Mouse (Mus musculus): ENCODE measurements around the gene Baiap2. TPM values are rescaled to one million over a fixed set of nuclear protein-coding genes. Genes with fewer than 3 reads are reported as not detected.

Baiap2 gene
- total and polyA plus RNA-seq, 3 experiments = 5.8 to 10.9 (median 10.3) TPM

- no peaks in the 10 kb centered on the region for H3K79me2 ChIP-seq (replicated peaks; ENCODE audit: control insufficient read depth, insufficient read depth, low read length)
- H3K27me3 ChIP-seq (ENCODE audit: control insufficient read depth, insufficient read depth, low read length) = no peaks in the 10 kb centered on the region
- 88% methylated on average over 13 of the region's 13 CpGs for WGBS
- H3K9ac ChIP-seq (ENCODE audit: low read depth, low read length) = no peak overlapping the region
- no peaks in the 10 kb centered on the region for H3K36me3 ChIP-seq (ENCODE audit: control insufficient read depth, insufficient read depth, low read length)
- no peak overlapping the region for H3K27ac ChIP-seq
- intact Hi-C loops (cut with DNase I) = loop anchor here (1.0 kb wide), 2 partner anchors 53 to 88 kb away; no protein-coding TSS in a partner anchor
- DNase-seq = no peak
- TF ChIP-seq CTCF (IDR thresholded peaks at IDR 0.05) (no peak; the same call in 1 of the 2 replicates), POLR2A (IDR thresholded peaks at IDR 0.05; ENCODE audit: insufficient read depth, low read depth, low read length) (no peak), EP300 (IDR thresholded peaks at IDR 0.05; ENCODE audit: insufficient read depth, low read depth, low read length) (no peak)
- peaks cover 3% of the 10 kb centered on the region for H3K4me1 ChIP-seq (ENCODE audit: control insufficient read depth, insufficient read depth, low read length)
- no peak overlapping the region for H3K4me3 ChIP-seq
Observed at GRCm38 (mm10) chr11:120012702-120013101, 70.1 kb downstream of the Baiap2 start.

GRCm38 (mm10) chr11:120013174-120013711 is 70.7 kb downstream of the Baiap2 start:
- Histone ChIP-seq H3K4me3 (peak overlapping the region; percentile 58), H3K36me3 (ENCODE audit: control insufficient read depth, insufficient read depth, low read length) (no peaks in the 10 kb centered on the region), H3K4me1 (ENCODE audit: control insufficient read depth, insufficient read depth, low read length) (peaks cover 3% of the 10 kb centered on the region), H3K27me3 (ENCODE audit: control insufficient read depth, insufficient read depth, low read length) (no peaks in the 10 kb centered on the region), H3K79me2 (replicated peaks; ENCODE audit: control insufficient read depth, insufficient read depth, low read length) (no peaks in the 10 kb centered on the region), H3K27ac (peak overlapping the region; percentile 60), H3K9ac (ENCODE audit: low read depth, low read length) (peak overlapping the region; percentile 61)
- intact Hi-C loops (cut with DNase I) = loop anchor here (1.0 kb wide), 2 partner anchors 52 to 87 kb away; no protein-coding TSS in a partner anchor
- WGBS = 6% methylated on average over 21 of the region's 21 CpGs
- DNase-seq = peak; percentile 85
- peak; percentile 69 for TF ChIP-seq CTCF (IDR thresholded peaks at IDR 0.05)
- TF ChIP-seq POLR2A (IDR thresholded peaks at IDR 0.05; ENCODE audit: insufficient read depth, low read depth, low read length) = no peak
- peak; percentile 60; the same call in 1 of the 2 replicates for TF ChIP-seq EP300 (IDR thresholded peaks at IDR 0.05; ENCODE audit: insufficient read depth, low read depth, low read length)

GRCm38 (mm10) chr11:120014758-120015157 is 72.2 kb downstream of the Baiap2 start:
- intact Hi-C loops (cut with DNase I) = no loop called here
- H3K79me2 ChIP-seq (replicated peaks; ENCODE audit: control insufficient read depth, insufficient read depth, low read length) = no peaks in the 10 kb centered on the region
- H3K4me3 ChIP-seq = no peak overlapping the region
- H3K9ac ChIP-seq (ENCODE audit: low read depth, low read length) = no peak overlapping the region
- H3K27me3 ChIP-seq (ENCODE audit: control insufficient read depth, insufficient read depth, low read length) = no peaks in the 10 kb centered on the region
- H3K36me3 ChIP-seq (ENCODE audit: control insufficient read depth, insufficient read depth, low read length) = no peaks in the 10 kb centered on the region
- peaks cover 3% of the 10 kb centered on the region for H3K4me1 ChIP-seq (ENCODE audit: control insufficient read depth, insufficient read depth, low read length)
- no peak for TF ChIP-seq EP300 (IDR thresholded peaks at IDR 0.05; ENCODE audit: insufficient read depth, low read depth, low read length)
- no peak for TF ChIP-seq POLR2A (IDR thresholded peaks at IDR 0.05; ENCODE audit: insufficient read depth, low read depth, low read length)
- TF ChIP-seq CTCF (IDR thresholded peaks at IDR 0.05) = 0 out of 2 replicates have a peak, but pooled peaks have one; percentile 5
- no peak for DNase-seq
- H3K27ac ChIP-seq = no peak overlapping the region
- WGBS = 96% methylated on average over 4 of the region's 4 CpGs

GRCm38 (mm10) chr11:120017011-120017410 is 74.4 kb downstream of the Baiap2 start:
- TF ChIP-seq EP300 (IDR thresholded peaks at IDR 0.05; ENCODE audit: insufficient read depth, low read depth, low read length) (no peak), CTCF (IDR thresholded peaks at IDR 0.05) (no peak), POLR2A (IDR thresholded peaks at IDR 0.05; ENCODE audit: insufficient read depth, low read depth, low read length) (no peak)
- Histone ChIP-seq H3K27ac (no peak overlapping the region), H3K36me3 (ENCODE audit: control insufficient read depth, insufficient read depth, low read length) (no peaks in the 10 kb centered on the region), H3K79me2 (replicated peaks; ENCODE audit: control insufficient read depth, insufficient read depth, low read length) (no peaks in the 10 kb centered on the region), H3K4me1 (ENCODE audit: control insufficient read depth, insufficient read depth, low read length) (peaks cover 3% of the 10 kb centered on the region), H3K27me3 (ENCODE audit: control insufficient read depth, insufficient read depth, low read length) (no peaks in the 10 kb centered on the region), H3K4me3 (no peak overlapping the region), H3K9ac (ENCODE audit: low read depth, low read length) (no peak overlapping the region)
- intact Hi-C loops (cut with DNase I) = no loop called here
- DNase-seq = no peak
- WGBS = 75% methylated on average over 8 of the region's 8 CpGs

- intact Hi-C loops (cut with DNase I) = no loop called here
- WGBS = 84% methylated on average over 23 of the region's 23 CpGs
- Histone ChIP-seq H3K36me3 (ENCODE audit: control insufficient read depth, insufficient read depth, low read length) (no peaks in the 10 kb centered on the region), H3K4me1 (ENCODE audit: control insufficient read depth, insufficient read depth, low read length) (no peaks in the 10 kb centered on the region), H3K27ac (no peak overlapping the region), H3K9ac (ENCODE audit: low read depth, low read length) (no peak overlapping the region), H3K4me3 (no peak overlapping the region), H3K27me3 (ENCODE audit: control insufficient read depth, insufficient read depth, low read length) (no peaks in the 10 kb centered on the region), H3K79me2 (replicated peaks; ENCODE audit: control insufficient read depth, insufficient read depth, low read length) (no peaks in the 10 kb centered on the region)
- no peak for TF ChIP-seq CTCF (IDR thresholded peaks at IDR 0.05)
- TF ChIP-seq EP300 (IDR thresholded peaks at IDR 0.05; ENCODE audit: insufficient read depth, low read depth, low read length) = no peak
- TF ChIP-seq POLR2A (IDR thresholded peaks at IDR 0.05; ENCODE audit: insufficient read depth, low read depth, low read length) = no peak
- no peak for DNase-seq
Observed at GRCm38 (mm10) chr11:120019542-120020440, 77.2 kb downstream of the Baiap2 start.

GRCm38 (mm10) chr11:120021367-120021766 is 78.8 kb downstream of the Baiap2 start:
- DNase-seq = no peak
- 87% methylated on average over 16 of the region's 16 CpGs for WGBS
- Histone ChIP-seq H3K79me2 (replicated peaks; ENCODE audit: control insufficient read depth, insufficient read depth, low read length) (no peaks in the 10 kb centered on the region), H3K4me3 (no peak overlapping the region), H3K27me3 (ENCODE audit: control insufficient read depth, insufficient read depth, low read length) (no peaks in the 10 kb centered on the region), H3K36me3 (ENCODE audit: control insufficient read depth, insufficient read depth, low read length) (no peaks in the 10 kb centered on the region), H3K9ac (ENCODE audit: low read depth, low read length) (no peak overlapping the region), H3K27ac (no peak overlapping the region), H3K4me1 (ENCODE audit: control insufficient read depth, insufficient read depth, low read length) (no peaks in the 10 kb centered on the region)
- intact Hi-C loops (cut with DNase I) = no loop called here
- TF ChIP-seq POLR2A (IDR thresholded peaks at IDR 0.05; ENCODE audit: insufficient read depth, low read depth, low read length) = no peak
- no peak for TF ChIP-seq CTCF (IDR thresholded peaks at IDR 0.05)
- TF ChIP-seq EP300 (IDR thresholded peaks at IDR 0.05; ENCODE audit: insufficient read depth, low read depth, low read length) = no peak

Measured in heart, adult 2 months (tissue).